Mouse (Mus musculus): ENCODE data around the gene Sri. TPM values are rescaled to one million over a fixed set of nuclear protein-coding genes. Genes with fewer than 3 reads are reported as not detected.

The Sri gene
- total and polyA plus RNA-seq, 3 experiments = 190 to 229 (median 212) TPM

GRCm38 (mm10) chr5:8077481-8077880 is 31.6 kb downstream of the Sri start:
- H3K4me3 ChIP-seq (replicated peaks in 1 of 3; ENCODE audit: low read depth in 2 of 3, low read length in 2 of 3, poor library complexity in 1 of 3) = no peak overlapping the region
- TF ChIP-seq JUND (conservative IDR thresholded peaks at IDR 0.05; ENCODE audit: low read depth, low read length) (no peak), ETS1 (conservative IDR thresholded peaks at IDR 0.05; ENCODE audit: low read depth, low read length) (no peak), GABPA (IDR thresholded peaks at IDR 0.05; ENCODE audit: insufficient replicate concordance, low read depth, low read length) (no peak), BHLHE40 (IDR thresholded peaks at IDR 0.05; ENCODE audit: low read depth, low read length) (no peak), ZNF384 (IDR thresholded peaks at IDR 0.05; ENCODE audit: low read depth, low read length) (no peak), KAT2A (IDR thresholded peaks at IDR 0.05; ENCODE audit: insufficient replicate concordance, low read length) (no peak), ZMIZ1 (IDR thresholded peaks at IDR 0.05; ENCODE audit: low read depth, low read length) (no peak), ZC3H11A (IDR thresholded peaks at IDR 0.05; ENCODE audit: low read depth, low read length) (no peak), MAX (IDR thresholded peaks at IDR 0.05; ENCODE audit: low read length) (no peak), CHD1 (IDR thresholded peaks at IDR 0.05; ENCODE audit: low read depth, low read length) (no peak)
- DNase-seq (ENCODE audit: extremely low read depth) = no peak
- H3K4me1 ChIP-seq (ENCODE audit: control insufficient read depth in 1 of 2, insufficient read depth in 2 of 2) = no peaks in the 10 kb centered on the region
- H3K9me3 ChIP-seq (replicated peaks; ENCODE audit: low read length) = no peaks in the 10 kb centered on the region
- dilution Hi-C loops (cut with MboI; ENCODE audit: extremely low pct_ligation_motif_present, extremely low pct_unique_long_range_greater_than_20kb, low sequenced_read_pairs) = no loop called here
- no peak overlapping the region for H3K4me2 ChIP-seq (ENCODE audit: insufficient read depth, low read depth, poor library complexity, severe bottlenecking)
- no peak overlapping the region for H3K27ac ChIP-seq (ENCODE audit: insufficient read depth, low read depth)
- H3K36me3 ChIP-seq (replicated peaks in 1 of 2; ENCODE audit: control insufficient read depth in 1 of 2, insufficient read depth in 1 of 2, low read length in 1 of 2) = peaks cover 0 to 16% of the 10 kb centered on the region in 2 experiments
- H3K79me2 ChIP-seq (replicated peaks; ENCODE audit: control insufficient read depth, extremely low read depth, insufficient read depth, poor library complexity, severe bottlenecking) = no peaks in the 10 kb centered on the region
- no peak overlapping the region for H3K9ac ChIP-seq (ENCODE audit: insufficient read depth, low read depth)
- no peaks in the 10 kb centered on the region for H3K27me3 ChIP-seq (replicated peaks)
- in situ Hi-C loops (cut with MboI; ENCODE audit: low pct_ligation_motif_present, low pct_unique_long_range_greater_than_20kb, low sequenced_read_pairs) = no loop called here

GRCm38 (mm10) chr5:8082800-8083509 is 37.1 kb downstream of the Sri start:
- dilution Hi-C loops (cut with MboI; ENCODE audit: extremely low pct_ligation_motif_present, extremely low pct_unique_long_range_greater_than_20kb, low sequenced_read_pairs) (no loop called here), in situ Hi-C loops (cut with MboI; ENCODE audit: low pct_ligation_motif_present, low pct_unique_long_range_greater_than_20kb, low sequenced_read_pairs) (no loop called here)
- Histone ChIP-seq H3K36me3 (replicated peaks in 1 of 2; ENCODE audit: control insufficient read depth in 1 of 2, insufficient read depth in 1 of 2, low read length in 1 of 2) (no peaks in the 10 kb centered on the region), H3K9me3 (replicated peaks; ENCODE audit: low read length) (no peaks in the 10 kb centered on the region), H3K4me2 (ENCODE audit: insufficient read depth, low read depth, poor library complexity, severe bottlenecking) (no peak overlapping the region), H3K9ac (ENCODE audit: insufficient read depth, low read depth) (no peak overlapping the region), H3K79me2 (replicated peaks; ENCODE audit: control insufficient read depth, extremely low read depth, insufficient read depth, poor library complexity, severe bottlenecking) (no peaks in the 10 kb centered on the region), H3K27me3 (replicated peaks) (no peaks in the 10 kb centered on the region), H3K4me3 (replicated peaks in 1 of 3; ENCODE audit: low read depth in 2 of 3, low read length in 2 of 3, poor library complexity in 1 of 3) (no peak overlapping the region), H3K4me1 (ENCODE audit: control insufficient read depth in 1 of 2, insufficient read depth in 2 of 2) (peaks cover 5 to 12% of the 10 kb centered on the region in 2 experiments; a peak in 3 of 4 replicates), H3K27ac (ENCODE audit: insufficient read depth, low read depth) (no peak overlapping the region)
- TF ChIP-seq ZKSCAN1 (IDR thresholded peaks at IDR 0.05; ENCODE audit: borderline replicate concordance, low read depth, low read length) (no peak), RAD21 (IDR thresholded peaks at IDR 0.05; ENCODE audit: low read depth, low read length) (no peak), MXI1 (IDR thresholded peaks at IDR 0.05; ENCODE audit: low read depth, low read length) (no peak), CHD1 (IDR thresholded peaks at IDR 0.05; ENCODE audit: low read depth, low read length) (no peak), ETS1 (conservative IDR thresholded peaks at IDR 0.05; ENCODE audit: low read depth, low read length) (no peak), POLR2AphosphoS2 (IDR thresholded peaks at IDR 0.05; ENCODE audit: low read depth, low read length) (no peak)
- no peak for DNase-seq (ENCODE audit: extremely low read depth)
